Mouse (Mus musculus) limb, embryonic 13.5 days (tissue): ENCODE data around the gene Gng12. TPM values are rescaled to one million over a fixed set of nuclear protein-coding genes. Genes with fewer than 3 reads are reported as not detected.
"Not testable (repeated sequence)": the region's sequence is repeated elsewhere in the genome, so short reads cannot be mapped to it uniquely, and the experiment has no call there.

Source experiments
- ATAC-seq: fragments of 200-750 bp; cut with Nextera tagmentation; 2 replicates; pipeline ENCODE4 v1.8.0; 2017; ENCODE audit warnings: low read depth, moderate number of reproducible peaks, moderate TSS enrichment; ENCODE audit not compliant: low FRiP score
- H3K27ac ChIP-seq: fragments of 300-500 bp; sonication (generic); 2 replicates; pipeline ENCODE4 v1.5.1; 2015; ENCODE audit warnings: inconsistent platforms, mild to moderate bottlenecking, moderate library complexity
- H3K27me3 ChIP-seq: fragments of 300-500 bp; sonication (generic); 2 replicates; pipeline ENCODE4 v1.6.1; 2015; ENCODE audit warnings: mild to moderate bottlenecking, inconsistent platforms
- H3K36me3 ChIP-seq: fragments of 300-500 bp; sonication (generic); 2 replicates; pipeline ENCODE4 v1.6.1; 2015; ENCODE audit warnings: inconsistent platforms, mild to moderate bottlenecking, moderate library complexity
- H3K4me1 ChIP-seq: fragments of 300-500 bp; sonication (generic); 2 replicates; pipeline ENCODE4 v1.6.1; 2015; ENCODE audit warnings: inconsistent platforms
- H3K4me2 ChIP-seq: fragments of 300-500 bp; sonication (generic); replicated peaks from 2 replicates; pipeline ENCODE4 v1.6.1; 2015; ENCODE audit warnings: inconsistent platforms, mild to moderate bottlenecking, moderate library complexity
- H3K4me3 ChIP-seq: fragments of 300-500 bp; sonication (generic); 2 replicates; pipeline ENCODE4 v1.5.1; 2015; ENCODE audit warnings: moderate library complexity, mild to moderate bottlenecking, inconsistent platforms
- H3K9ac ChIP-seq: fragments of 300-500 bp; sonication (generic); 2 replicates; pipeline ENCODE4 v1.6.1; 2015; ENCODE audit warnings: mild to moderate bottlenecking, inconsistent platforms
- H3K9me3 ChIP-seq: fragments of 300-500 bp; sonication (generic); 2 replicates; pipeline ENCODE4 v1.6.1; 2016; ENCODE audit warnings: inconsistent platforms
- WGBS: fragments of 180-500 bp; shearing (Covaris S2); methylation state at CpG from one replicate; pipeline ENCODE4 v1.1.7; 2015; 5-methylcytosine and 5-hydroxymethylcytosine counted together
- polyA plus RNA-seq: library from polyadenylated mRNA; unstranded; fragments of >200 nt; fragmentation: Nextera tagmentation; extraction: Ambion mirVana; gene quantifications from 2 replicates; pipeline ENCODE4 v1.2.1, GENCODE M21; 2015

Gene Gng12
- polyA plus RNA-seq, 1 experiment from 2014 or later = 58.5 TPM

DNA sequence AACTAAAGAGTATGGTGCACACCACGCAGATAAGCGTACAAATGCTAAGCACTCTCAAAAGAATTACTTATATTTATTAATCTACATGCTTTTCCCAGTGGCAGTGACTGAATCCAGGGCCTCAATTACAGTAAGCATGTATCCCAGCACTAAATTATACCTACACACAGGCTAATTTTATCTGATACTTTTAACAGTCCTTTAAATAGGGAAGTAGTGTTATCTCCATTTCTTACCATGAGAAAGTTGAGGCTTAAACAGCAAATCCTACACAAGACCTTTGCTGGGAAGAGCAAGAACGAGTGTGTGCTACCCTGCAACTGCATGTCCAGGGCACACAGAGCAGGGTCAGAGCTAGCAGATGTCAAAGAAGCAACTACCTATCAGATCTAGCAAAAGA is 113.7 kb downstream of the Gng12 start:
- H3K4me2 ChIP-seq = no peak overlapping the region
- 91% methylated on average over 3 of the region's 3 CpGs for WGBS
- no peak for ATAC-seq
- H3K9ac ChIP-seq = no peak overlapping the region
- H3K4me3 ChIP-seq = no peak overlapping the region
- no peak overlapping the region for H3K27ac ChIP-seq
- no peaks in the 10 kb centered on the region for H3K27me3 ChIP-seq
- H3K4me1 ChIP-seq = peaks cover 7% of the 10 kb centered on the region
- H3K36me3 ChIP-seq = no peaks in the 10 kb centered on the region
- no peaks in the 10 kb centered on the region for H3K9me3 ChIP-seq

DNA sequence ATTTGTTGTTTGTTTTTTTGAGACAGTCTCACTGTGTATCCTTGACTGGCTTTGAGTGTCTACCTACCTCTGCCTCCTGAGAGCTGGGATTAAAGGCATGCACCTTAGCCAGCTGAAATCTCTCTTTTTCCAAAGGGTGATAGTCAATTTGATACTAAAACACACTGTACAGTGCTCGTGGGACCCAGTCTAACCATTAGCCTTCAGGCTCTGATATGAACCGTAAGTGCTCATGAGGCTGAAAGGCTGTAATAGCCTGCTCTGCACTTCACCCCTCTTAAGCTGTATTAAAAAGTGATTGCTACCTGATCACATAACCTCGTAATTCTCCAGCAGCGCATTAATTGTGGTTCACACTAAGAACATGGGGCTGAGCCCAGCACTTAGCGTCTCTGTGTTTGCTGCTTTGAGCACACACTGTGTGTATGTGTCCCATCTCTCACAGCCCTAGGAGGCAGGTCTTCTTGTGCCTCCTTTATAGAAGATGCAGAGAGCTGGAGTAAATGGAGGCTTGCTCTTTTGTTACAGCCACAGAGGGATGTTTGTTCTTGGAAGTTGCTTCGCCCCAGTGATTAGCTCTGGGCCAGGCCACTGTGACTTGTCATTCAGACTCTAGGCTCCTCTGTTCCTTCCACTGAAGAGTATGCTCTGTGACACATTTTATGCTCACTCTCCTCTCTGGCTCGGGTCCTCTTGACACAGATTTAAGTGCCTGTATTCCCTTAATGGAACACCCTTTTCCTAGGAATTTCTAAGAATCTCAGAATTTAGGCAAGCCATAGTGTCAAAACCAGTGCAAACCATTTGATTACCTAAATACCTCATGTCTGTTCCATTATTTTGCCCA is 114.4 kb downstream of the Gng12 start:
- Histone ChIP-seq H3K9ac (no peak overlapping the region), H3K27ac (no peak overlapping the region), H3K36me3 (no peaks in the 10 kb centered on the region), H3K9me3 (no peaks in the 10 kb centered on the region), H3K4me3 (no peak overlapping the region), H3K4me2 (no peak overlapping the region), H3K4me1 (peaks cover 8% of the 10 kb centered on the region), H3K27me3 (no peaks in the 10 kb centered on the region)
- WGBS = 58% methylated on average over 7 of the region's 7 CpGs
- ATAC-seq = no peak

DNA sequence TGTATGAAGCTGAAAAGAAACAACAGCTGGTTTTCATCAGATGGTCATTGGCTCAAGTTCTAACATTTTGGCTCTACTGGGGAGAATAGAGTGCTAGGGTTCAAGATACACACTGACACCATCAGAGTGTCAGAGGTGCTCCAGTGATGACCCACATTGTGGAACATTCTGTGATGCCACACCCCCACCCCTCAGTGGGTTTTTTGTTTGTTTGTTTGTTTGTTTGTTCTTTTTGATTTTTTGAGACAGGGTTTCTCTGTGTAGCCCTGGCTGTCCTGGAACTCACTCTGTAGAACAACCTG is 115.0 kb downstream of the Gng12 start:
- H3K4me1 ChIP-seq = peaks cover 13% of the 10 kb centered on the region
- no peak overlapping the region for H3K4me3 ChIP-seq
- H3K4me2 ChIP-seq = no peak overlapping the region
- no peaks in the 10 kb centered on the region for H3K36me3 ChIP-seq
- no peak overlapping the region for H3K9ac ChIP-seq
- ATAC-seq = no peak
- no peaks in the 10 kb centered on the region for H3K27me3 ChIP-seq
- no peaks in the 10 kb centered on the region for H3K9me3 ChIP-seq
- no peak overlapping the region for H3K27ac ChIP-seq

GRCm38 (mm10) chr6:67013293-67013948 is 117.2 kb downstream of the Gng12 start:
- Histone ChIP-seq H3K4me2 (no peak overlapping the region), H3K36me3 (no peaks in the 10 kb centered on the region; the same call in 1 of the 2 replicates), H3K9me3 (no peaks in the 10 kb centered on the region), H3K27me3 (no peaks in the 10 kb centered on the region), H3K4me3 (no peak overlapping the region), H3K4me1 (peaks cover 26% of the 10 kb centered on the region), H3K9ac (no peak overlapping the region), H3K27ac (no peak overlapping the region)
- no peak for ATAC-seq
- WGBS = 84% methylated on average over 6 of the region's 6 CpGs

GRCm38 (mm10) chr6:67013949-67014678 is 117.9 kb downstream of the Gng12 start:
- H3K27ac ChIP-seq = no peak overlapping the region
- H3K4me3 ChIP-seq = no peak overlapping the region
- no peak overlapping the region for H3K4me2 ChIP-seq
- ATAC-seq = no peak
- H3K27me3 ChIP-seq = no peaks in the 10 kb centered on the region
- H3K9me3 ChIP-seq = no peaks in the 10 kb centered on the region
- no peak overlapping the region for H3K9ac ChIP-seq
- peaks cover 26% of the 10 kb centered on the region for H3K4me1 ChIP-seq
- H3K36me3 ChIP-seq = no peaks in the 10 kb centered on the region; the same call in 1 of the 2 replicates
- 92% methylated on average over 9 of the region's 9 CpGs for WGBS

GRCm38 (mm10) chr6:67014679-67015075 is 118.5 kb downstream of the Gng12 start:
- H3K9ac ChIP-seq = no peak overlapping the region
- H3K4me2 ChIP-seq = no peak overlapping the region
- no peak for ATAC-seq
- no peak overlapping the region for H3K4me3 ChIP-seq
- H3K9me3 ChIP-seq = no peaks in the 10 kb centered on the region
- H3K36me3 ChIP-seq = no peaks in the 10 kb centered on the region; the same call in 1 of the 2 replicates
- peaks cover 26% of the 10 kb centered on the region for H3K4me1 ChIP-seq
- no peak overlapping the region for H3K27ac ChIP-seq
- H3K27me3 ChIP-seq = no peaks in the 10 kb centered on the region
- WGBS = 88% methylated on average over 1 of the region's 1 CpGs

- H3K27me3 ChIP-seq = no peaks in the 10 kb centered on the region
- H3K36me3 ChIP-seq = no peaks in the 10 kb centered on the region; the same call in 1 of the 2 replicates
- WGBS = 40% methylated on average over 8 of the region's 8 CpGs
- no peak overlapping the region for H3K4me3 ChIP-seq
- H3K27ac ChIP-seq = no peak overlapping the region; the same call in 1 of the 2 replicates
- H3K9me3 ChIP-seq = no peaks in the 10 kb centered on the region
- no peak overlapping the region for H3K9ac ChIP-seq
- peak; percentile 70; the same call in 1 of the 2 replicates for ATAC-seq
- H3K4me2 ChIP-seq = no peak overlapping the region
- peaks cover 19% of the 10 kb centered on the region for H3K4me1 ChIP-seq
These were observed 119.7 kb downstream of the Gng12 start for GRCm38 (mm10) chr6:67015739-67016519.

GRCm38 (mm10) chr6:67016520-67017111 is 120.4 kb downstream of the Gng12 start:
- Histone ChIP-seq H3K36me3 (no peaks in the 10 kb centered on the region; the same call in 1 of the 2 replicates), H3K4me1 (peaks cover 19% of the 10 kb centered on the region), H3K9me3 (no peaks in the 10 kb centered on the region), H3K27me3 (no peaks in the 10 kb centered on the region), H3K4me2 (no peak overlapping the region), H3K4me3 (no peak overlapping the region), H3K9ac (no peak overlapping the region), H3K27ac (no peak overlapping the region)
- ATAC-seq = 0 out of 2 replicates have a peak, but pooled peaks have one; percentile 48
- 58% methylated on average over 7 of the region's 7 CpGs for WGBS

DNA sequence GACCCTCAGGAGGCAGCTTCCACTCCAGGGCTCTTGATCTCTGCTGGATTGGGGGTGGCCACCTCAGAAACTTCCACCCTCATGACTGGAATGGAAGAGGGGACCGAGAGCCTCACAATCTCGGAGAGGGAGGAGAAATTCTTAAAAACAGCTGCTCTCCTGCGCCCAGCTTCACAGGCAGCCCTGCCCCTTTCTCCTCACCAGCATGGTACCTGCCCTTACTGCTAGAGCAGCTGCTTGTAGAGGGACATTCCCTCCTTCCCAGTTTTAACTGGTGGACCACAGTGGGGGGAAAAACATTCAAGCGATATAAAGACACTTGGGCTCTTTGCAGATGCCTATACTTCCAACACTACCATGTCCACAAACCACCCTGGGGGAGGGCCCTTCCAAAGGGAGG is 122.2 kb downstream of the Gng12 start:
- 63% methylated on average over 4 of the region's 4 CpGs for WGBS
- ATAC-seq = no peak
- H3K27ac ChIP-seq = no peak overlapping the region
- no peaks in the 10 kb centered on the region for H3K9me3 ChIP-seq
- H3K4me1 ChIP-seq = peaks cover 19% of the 10 kb centered on the region
- no peaks in the 10 kb centered on the region for H3K27me3 ChIP-seq
- no peak overlapping the region for H3K9ac ChIP-seq
- no peak overlapping the region for H3K4me2 ChIP-seq
- H3K36me3 ChIP-seq = no peaks in the 10 kb centered on the region; the same call in 1 of the 2 replicates
- no peak overlapping the region for H3K4me3 ChIP-seq

GRCm38 (mm10) chr6:67019001-67019400 is 122.8 kb downstream of the Gng12 start:
- not testable (repeated sequence) for ATAC-seq
- 79% methylated on average over 7 of the region's 7 CpGs for WGBS

GRCm38 (mm10) chr6:67021308-67021707 is 125.1 kb downstream of the Gng12 start:
- Histone ChIP-seq H3K27ac (no peak overlapping the region), H3K4me3 (no peak overlapping the region), H3K4me1 (peaks cover 11% of the 10 kb centered on the region), H3K9me3 (no peaks in the 10 kb centered on the region), H3K36me3 (no peaks in the 10 kb centered on the region; the same call in 1 of the 2 replicates), H3K27me3 (no peaks in the 10 kb centered on the region), H3K4me2 (no peak overlapping the region), H3K9ac (no peak overlapping the region)
- ATAC-seq = no peak
- 85% methylated on average over 5 of the region's 5 CpGs for WGBS

More at GRCm38 (mm10) chr6:67019001-67019400, 122.8 kb downstream of the Gng12 start:
- H3K9me3 ChIP-seq, H3K4me3 ChIP-seq, H3K9ac ChIP-seq, H3K36me3 ChIP-seq, H3K27me3 ChIP-seq, H3K4me2 ChIP-seq, H3K27ac ChIP-seq: not testable (repeated sequence)
- H3K4me1 ChIP-seq = peaks cover 19% of the 10 kb centered on the region
